Mouse (Mus musculus) cortical plate, adult 2 months (tissue): ENCODE data around the gene Uqcc2.

ENCODE experiments used
- CTCF ChIP-seq: fragments of 200-500 bp; IDR thresholded peaks from 2 replicates; pipeline ENCODE4 v1.5.1; 2011; ENCODE audit warnings: mild to moderate bottlenecking, control low read depth, low read length; ENCODE audit not compliant: insufficient read depth; ENCODE audit errors: extremely low read depth
- POLR2A ChIP-seq: fragments of 200-500 bp; IDR thresholded peaks from 2 replicates; pipeline ENCODE4 v1.6.1; 2011; ENCODE audit warnings: mild to moderate bottlenecking, low read length, control low read depth; ENCODE audit not compliant: insufficient read depth; ENCODE audit errors: extremely low read depth

DNA sequence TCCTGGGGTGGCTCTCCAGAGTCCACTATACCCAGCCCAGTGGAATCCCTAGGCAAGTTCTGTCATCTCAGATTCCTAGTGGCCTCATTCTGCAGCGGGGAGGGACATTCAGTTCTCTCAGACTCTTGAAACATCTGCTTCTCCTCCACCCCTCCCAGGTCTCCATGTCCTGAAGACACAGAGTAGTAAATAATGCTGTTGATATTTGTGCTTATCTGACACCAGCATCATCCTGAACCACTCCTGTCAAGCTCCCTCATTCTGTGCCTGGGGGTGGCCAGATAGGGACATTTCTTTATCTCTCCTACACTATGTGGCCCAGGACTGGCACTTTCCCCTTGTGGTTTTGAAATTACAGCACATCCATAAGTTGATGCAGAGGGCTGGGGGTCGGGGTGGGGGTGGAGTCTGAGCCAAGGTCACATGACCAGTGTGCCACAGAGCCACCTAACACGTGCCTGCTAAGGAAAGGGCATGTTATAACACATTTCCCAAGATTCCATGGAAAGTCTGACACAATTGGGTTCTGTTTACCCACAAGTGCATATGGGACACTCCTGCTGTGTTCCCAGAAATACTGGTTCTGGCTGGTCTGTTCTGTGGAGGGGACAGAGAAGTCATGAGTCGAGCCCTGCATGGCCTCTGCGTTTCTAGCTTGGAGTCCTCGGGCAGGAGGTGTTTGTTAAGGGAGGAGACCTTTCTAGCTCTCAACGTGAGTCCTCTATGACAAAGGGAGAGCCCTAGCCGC lies 19.4 kb upstream of the Uqcc2 start:
- no peak for TF ChIP-seq CTCF
- no peak for TF ChIP-seq POLR2A
